ENCODE assay signal across 14 mouse cellular contexts in the genomic region with DNA sequence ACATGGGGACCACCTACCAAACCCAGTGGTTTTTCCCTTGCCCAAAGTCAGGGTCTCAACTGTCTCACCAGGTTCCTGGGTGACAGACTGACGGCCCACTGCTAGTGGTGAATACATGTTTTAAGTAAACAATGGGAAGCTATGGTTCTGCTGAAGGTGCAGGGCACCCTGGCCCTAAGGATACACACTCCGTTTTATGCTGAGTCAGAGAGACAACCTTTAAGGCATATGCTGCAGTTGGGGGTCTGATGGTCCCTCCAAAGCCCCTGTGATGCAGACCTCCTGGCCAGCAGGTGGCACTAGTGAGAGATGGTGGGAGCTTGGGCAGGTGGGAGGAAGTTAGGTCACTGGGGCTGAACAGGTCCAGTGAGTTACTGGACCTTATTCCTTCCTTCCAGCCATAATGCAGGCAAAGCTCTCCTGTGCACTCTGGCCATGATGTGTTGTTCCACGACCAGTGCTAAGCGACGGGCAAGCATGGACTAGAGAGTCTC.
DNase-seq lines count a peak whose midpoint lies in the region; ATAC-seq and TF ChIP-seq lines count a peak whose summit lies in the region.
"Had no signal": no experiment of that assay in that cellular context is flagged by ENCODE, and none has a peak within 500 bp of the region (broad histone marks: within the 10 kb centered on the region; RNA-seq: fewer than 3 reads in every experiment).

No protein-coding gene starts in this region.

- no peak for ATAC-seq in kidney, embryonic 16.5 days (ENCODE audit: low FRiP score, low TSS enrichment)
- ATAC-seq in midbrain, postnatal 0 days (ENCODE audit: low FRiP score): no peak

- no peaks in the 10 kb centered on the region for H3K36me3 ChIP-seq in kidney, adult 2 months (ENCODE audit: control insufficient read depth, insufficient read depth, low read length)
- H3K36me3 ChIP-seq in kidney, embryonic 16.5 days (ENCODE audit: insufficient read depth, low read length): no peaks in the 10 kb centered on the region
- no peaks in the 10 kb centered on the region for H3K36me3 ChIP-seq in midbrain, postnatal 0 days (ENCODE audit: insufficient read depth, low read length)
- peaks cover 6% of the 10 kb centered on the region; the same call in 1 of the 2 replicates for H3K36me3 ChIP-seq in midbrain, embryonic 10.5 days
- no peaks in the 10 kb centered on the region for H3K36me3 ChIP-seq in small intestine, adult 2 months (ENCODE audit: control insufficient read depth, insufficient read depth, low read length)

- no peaks in the 10 kb centered on the region for H3K9me3 ChIP-seq in kidney, embryonic 16.5 days (ENCODE audit: low read length)
- H3K9me3 ChIP-seq in midbrain, postnatal 0 days (ENCODE audit: low read length): no peaks in the 10 kb centered on the region
- H3K9me3 ChIP-seq in midbrain, embryonic 10.5 days (replicated peaks): peaks cover 5% of the 10 kb centered on the region; the same call in 1 of the 2 replicates

- H3K27me3 ChIP-seq in kidney, adult 2 months (replicated peaks; ENCODE audit: control insufficient read depth, insufficient read depth, low read length): no peaks in the 10 kb centered on the region
- no peaks in the 10 kb centered on the region for H3K27me3 ChIP-seq in kidney, embryonic 16.5 days (ENCODE audit: insufficient read depth, low read length)
- no peaks in the 10 kb centered on the region for H3K27me3 ChIP-seq in midbrain, postnatal 0 days (ENCODE audit: insufficient read depth, low read length)
- no peaks in the 10 kb centered on the region for H3K27me3 ChIP-seq in midbrain, embryonic 10.5 days (ENCODE audit: low read depth, poor library complexity, severe bottlenecking)
- H3K27me3 ChIP-seq in small intestine, adult 2 months (ENCODE audit: control insufficient read depth, insufficient read depth, low read length): no peaks in the 10 kb centered on the region

- H3K4me1 ChIP-seq in kidney, adult 2 months (ENCODE audit: control insufficient read depth, insufficient read depth, low read length): no peaks in the 10 kb centered on the region
- H3K4me1 ChIP-seq in kidney, embryonic 16.5 days (ENCODE audit: insufficient read depth, low read length): no peaks in the 10 kb centered on the region
- peaks cover 6% of the 10 kb centered on the region; the same call in 1 of the 2 replicates for H3K4me1 ChIP-seq in midbrain, postnatal 0 days (ENCODE audit: insufficient read depth, low read length)
- H3K4me1 ChIP-seq in midbrain, embryonic 10.5 days: peaks cover 23% of the 10 kb centered on the region
- no peaks in the 10 kb centered on the region for H3K4me1 ChIP-seq in small intestine, adult 2 months (ENCODE audit: control insufficient read depth, insufficient read depth, insufficient read length, low read length)

- H3K9ac ChIP-seq in kidney, embryonic 16.5 days (replicated peaks; ENCODE audit: low read length): no peak overlapping the region
- no peak overlapping the region for H3K9ac ChIP-seq in midbrain, postnatal 0 days (replicated peaks; ENCODE audit: low read length, poor library complexity, severe bottlenecking)

- H3K4me3 ChIP-seq in kidney, adult 2 months (ENCODE audit: insufficient read depth, low read depth, low read length): no peak overlapping the region
- H3K4me3 ChIP-seq in kidney, embryonic 16.5 days (ENCODE audit: low read length): no peak overlapping the region
- H3K4me3 ChIP-seq in midbrain, postnatal 0 days (ENCODE audit: low read depth, low read length): no peak overlapping the region
- no peak overlapping the region for H3K4me3 ChIP-seq in midbrain, embryonic 10.5 days
- H3K4me3 ChIP-seq in small intestine, adult 2 months (ENCODE audit: low read depth, low read length): no peak overlapping the region
- H3K4me3 ChIP-seq: myocyte had no signal

- no peak for TF ChIP-seq POLR2A in kidney, adult 2 months (IDR thresholded peaks at IDR 0.05; ENCODE audit: low read depth, low read length)
- TF ChIP-seq POLR2A in small intestine, adult 2 months (IDR thresholded peaks at IDR 0.05; ENCODE audit: low read depth, low read length): no peak

- DNase-seq in cerebellum, adult 11-12 months: peak; percentile 45
- DNase-seq in cerebellum, adult 11 months: no peak
- no peak for DNase-seq in kidney, adult 2 months
- no peak for DNase-seq in midbrain, postnatal 0 days (ENCODE audit: low spot score)
- no peak for DNase-seq in midbrain, embryonic 10.5 days (ENCODE audit: low spot score)
- no peak for DNase-seq in right cerebral cortex, postnatal 25 days
- DNase-seq: adrenal gland, postnatal 10 days; heart, postnatal 14 days; kidney, adult 8-10 months; lung, postnatal 4 days; thymus, adult 2 months had no signal

- TF ChIP-seq CTCF in kidney, adult 2 months (conservative IDR thresholded peaks at IDR 0.05; ENCODE audit: insufficient read depth, insufficient read length, low read depth, low read length): 0 out of 2 replicates have a peak, but pooled peaks have one; percentile 28
- peak; percentile 59 for TF ChIP-seq CTCF in midbrain, postnatal 0 days (IDR thresholded peaks at IDR 0.05)
- peak; percentile 10; the same call in 1 of the 2 replicates for TF ChIP-seq CTCF in small intestine, adult 2 months (IDR thresholded peaks at IDR 0.05; ENCODE audit: extremely low read depth, insufficient read length, insufficient replicate concordance, low read depth, low read length)

- no peak overlapping the region for H3K4me2 ChIP-seq in kidney, embryonic 16.5 days (replicated peaks; ENCODE audit: low read depth, low read length)
- H3K4me2 ChIP-seq in midbrain, postnatal 0 days (ENCODE audit: low read depth, low read length, poor library complexity, severe bottlenecking): no peak overlapping the region

- WGBS in kidney, adult 2 months: 84% methylated on average over 5 of the region's 5 CpGs
- 93% methylated on average over 5 of the region's 5 CpGs for WGBS in kidney, embryonic 16.5 days
- WGBS in midbrain, postnatal 0 days: 87% methylated on average over 5 of the region's 5 CpGs
- WGBS in midbrain, embryonic 10.5 days: 85% methylated on average over 5 of the region's 5 CpGs
- WGBS in small intestine, adult 2 months: 90% methylated on average over 5 of the region's 5 CpGs

- no peak overlapping the region for H3K27ac ChIP-seq in kidney, adult 2 months (ENCODE audit: insufficient read depth, low read depth, low read length)
- H3K27ac ChIP-seq in kidney, embryonic 16.5 days (ENCODE audit: low read length): no peak overlapping the region
- peak overlapping the region; percentile 53; the same call in 1 of the 2 replicates for H3K27ac ChIP-seq in midbrain, postnatal 0 days (ENCODE audit: low read depth, low read length)
- H3K27ac ChIP-seq in midbrain, embryonic 10.5 days (replicated peaks): no peak overlapping the region
- no peak overlapping the region for H3K27ac ChIP-seq in small intestine, adult 2 months (ENCODE audit: insufficient read depth, low read depth, low read length)
